In genomic region chr11:94760799-94761198, GRCm38 (mm10) we compare ENCODE assay signal across 24 mouse cellular contexts. TPM values are rescaled to one million over a fixed set of nuclear protein-coding genes. Genes with fewer than 3 reads are reported as not detected.
"Had no signal": no experiment of that assay in that cellular context is flagged by ENCODE, and none has a peak within 500 bp of the region (broad histone marks: within the 10 kb centered on the region; RNA-seq: fewer than 3 reads in every experiment).

No protein-coding gene starts in this region.

- H3K4me1 ChIP-seq: limb, embryonic 12.5 days; liver, embryonic 15.5 days; midbrain, embryonic 10.5 days; midbrain, embryonic 15.5 days; neural tube, embryonic 12.5 days; stomach, embryonic 15.5 days had no signal

- H3K9ac ChIP-seq: limb, embryonic 12.5 days; liver, embryonic 15.5 days; lung, embryonic 14.5 days; midbrain, embryonic 15.5 days; neural tube, embryonic 12.5 days; stomach, embryonic 15.5 days had no signal

- DNase-seq: kidney, adult 8-10 months; kidney, postnatal 25 days; liver; lung, embryonic 14.5 days; lung, postnatal 10 days; right cerebral cortex, postnatal 4 days; thymus, adult 18-20 months; thymus, postnatal 14 days had no signal

- H3K27me3 ChIP-seq: limb, embryonic 12.5 days; liver, embryonic 15.5 days; midbrain, embryonic 15.5 days; neural tube, embryonic 12.5 days; stomach, embryonic 15.5 days had no signal

- H3K4me3 ChIP-seq: layer of hippocampus, adult 2 months; left cerebral cortex, adult 2 months; limb, embryonic 12.5 days; liver, embryonic 15.5 days; midbrain, embryonic 10.5 days; midbrain, embryonic 15.5 days; neural tube, embryonic 12.5 days; stomach, embryonic 15.5 days had no signal

- ATAC-seq: midbrain, embryonic 15.5 days had no signal

- H3K9me3 ChIP-seq: limb, embryonic 12.5 days; liver, embryonic 15.5 days; midbrain, embryonic 10.5 days; midbrain, embryonic 15.5 days; neural tube, embryonic 12.5 days; stomach, embryonic 15.5 days had no signal

- H3K4me2 ChIP-seq: limb, embryonic 12.5 days; liver, embryonic 15.5 days; lung, embryonic 14.5 days; midbrain, embryonic 15.5 days; neural tube, embryonic 12.5 days; stomach, embryonic 15.5 days had no signal

- H3K27ac ChIP-seq: layer of hippocampus, adult 2 months; left cerebral cortex, adult 2 months; limb, embryonic 12.5 days; liver, embryonic 15.5 days; midbrain, embryonic 10.5 days; midbrain, embryonic 15.5 days; neural tube, embryonic 12.5 days; stomach, embryonic 15.5 days had no signal

- H3K36me3 ChIP-seq: limb, embryonic 12.5 days; liver, embryonic 15.5 days; midbrain, embryonic 10.5 days; midbrain, embryonic 15.5 days; neural tube, embryonic 12.5 days; stomach, embryonic 15.5 days had no signal

RNA-seq across cellular contexts. Expression of gene Cdc34b, which starts 19.2 kb away (rescaled TPM):
- total RNA-seq: layer of hippocampus, adult 2 months; megakaryocyte progenitor cell, adult 5-6 weeks; monocyte, adult 5-6 weeks; neutrophil, adult 5-6 weeks had no signal
- polyA plus RNA-seq: intestine, embryonic 14.5 days; limb, embryonic 12.5 days; liver, embryonic 15.5 days; midbrain, embryonic 15.5 days; neural tube, embryonic 12.5 days; spleen, adult 2 months had no signal

RNA-seq across cellular contexts. Expression of gene Tmem92, which starts 21.7 kb away (rescaled TPM):
- total RNA-seq: layer of hippocampus, adult 2 months; layer of hippocampus, postnatal 25 days; left cerebral cortex, adult 2 months; left cerebral cortex, postnatal 25 days; megakaryocyte progenitor cell, adult 5-6 weeks; monocyte, adult 5-6 weeks; neutrophil, adult 5-6 weeks had no signal
- polyA plus RNA-seq: intestine, embryonic 14.5 days; kidney, embryonic 16.5 days; limb, embryonic 12.5 days; liver, embryonic 15.5 days; lung, embryonic 14.5 days; midbrain, embryonic 10.5 days; midbrain, embryonic 15.5 days; neural tube, embryonic 12.5 days; spleen, adult 2 months; stomach, embryonic 15.5 days had no signal

RNA-seq across cellular contexts. Expression of gene Gm11541, which starts 56.5 kb away (rescaled TPM):
- total RNA-seq: layer of hippocampus, adult 2 months; layer of hippocampus, postnatal 25 days; left cerebral cortex, adult 2 months; left cerebral cortex, postnatal 25 days; megakaryocyte progenitor cell, adult 5-6 weeks; monocyte, adult 5-6 weeks; neutrophil, adult 5-6 weeks had no signal
- polyA plus RNA-seq: liver, embryonic 15.5 days; midbrain, embryonic 10.5 days; midbrain, embryonic 15.5 days; spleen, adult 2 months had no signal
